Mouse (Mus musculus) heart, postnatal 36 days (tissue): ENCODE data around the gene Zfp507. TPM values are rescaled to one million over a fixed set of nuclear protein-coding genes. Genes with fewer than 3 reads are reported as not detected.

Experiments
- DNase-seq, 2 experiments: peaks; one replicate each; pipeline ENCODE4 v3.0.0; 2021 to 2022
- intact Hi-C: fragments of 180-260 bp; cut with DNase I; formaldehyde crosslinking; loops from one replicate; pipeline ENCODE4 v1.15.1; 2025
- total RNA-seq, 2 experiments: library from RNA; stranded (reverse); gene quantifications; 2 replicates each; pipeline ENCODE4 v1.2.3; 2021

The Zfp507 gene
- total RNA-seq: 10 to 100 TPM; 13.7 to 13.8 TPM

GRCm38 (mm10) chr7:35802906-35803595 lies at the start of gene Zfp507:
Gene Zfp507 (minus strand): TSS chr7:35803003.
- intact Hi-C loops: loop anchor here (2.0 kb wide), 1 partner anchor 48 kb away; the partner anchor contains the start of gene Dpy19l3
- DNase-seq: peak in 1 of 2 experiments; percentile 83

GRCm38 (mm10) chr7:35850426-35850825 lies 47.6 kb upstream of the Zfp507 start:
- DNase-seq: no peak
- intact Hi-C loops: no loop called here

GRCm38 (mm10) chr7:35848526-35848925 lies 45.7 kb upstream of the Zfp507 start:
- intact Hi-C loops: no loop called here

GRCm38 (mm10) chr7:35840504-35840903 lies 37.7 kb upstream of the Zfp507 start:
- intact Hi-C loops: no loop called here
- no peak for DNase-seq

More at GRCm38 (mm10) chr7:35848526-35848925, 45.7 kb upstream of the Zfp507 start:
- no peak for DNase-seq

GRCm38 (mm10) chr7:35836851-35837250 lies 34.0 kb upstream of the Zfp507 start:
- intact Hi-C loops: no loop called here
- DNase-seq: peak; percentile 20 to 46

- no peak for DNase-seq
- intact Hi-C loops: no loop called here
Observed at GRCm38 (mm10) chr7:35836415-35836814, 33.6 kb upstream of the Zfp507 start.

- intact Hi-C loops: no loop called here
- no peak for DNase-seq
Observed at GRCm38 (mm10) chr7:35830119-35830518, 27.3 kb upstream of the Zfp507 start.

- intact Hi-C loops: no loop called here
Observed at GRCm38 (mm10) chr7:35823906-35824305, 21.1 kb upstream of the Zfp507 start.

GRCm38 (mm10) chr7:35822320-35822719 lies 19.5 kb upstream of the Zfp507 start:
- intact Hi-C loops: no loop called here

More at GRCm38 (mm10) chr7:35823906-35824305, 21.1 kb upstream of the Zfp507 start:
- no peak for DNase-seq

GRCm38 (mm10) chr7:35821357-35821756 lies 18.6 kb upstream of the Zfp507 start:
- intact Hi-C loops: no loop called here
- no peak for DNase-seq

More at GRCm38 (mm10) chr7:35822320-35822719, 19.5 kb upstream of the Zfp507 start:
- no peak for DNase-seq

GRCm38 (mm10) chr7:35819486-35819885 lies 16.7 kb upstream of the Zfp507 start:
- peak; percentile 5 to 10 for DNase-seq
- intact Hi-C loops: no loop called here

GRCm38 (mm10) chr7:35814759-35815551 lies 12.2 kb upstream of the Zfp507 start:
- no peak for DNase-seq
- intact Hi-C loops: no loop called here

- no peak for DNase-seq
- intact Hi-C loops: no loop called here
Observed at GRCm38 (mm10) chr7:35813306-35813705, 10.5 kb upstream of the Zfp507 start.

GRCm38 (mm10) chr7:35810736-35811135 lies 7.9 kb upstream of the Zfp507 start:
- DNase-seq: peak; percentile 6 to 10

GRCm38 (mm10) chr7:35804206-35804605 lies 1.4 kb upstream of the Zfp507 start:
- DNase-seq: no peak
- intact Hi-C loops: no loop called here

More at GRCm38 (mm10) chr7:35810736-35811135, 7.9 kb upstream of the Zfp507 start:
- intact Hi-C loops: no loop called here

GRCm38 (mm10) chr7:35802201-35802905 lies 450 bp downstream of the Zfp507 start:
- intact Hi-C loops: loop anchor here (2.0 kb wide), 1 partner anchor 48 kb away; the partner anchor contains the start of gene Dpy19l3
- DNase-seq: peak in 1 of 2 experiments; percentile 81

GRCm38 (mm10) chr7:35796123-35796522 lies 6.7 kb downstream of the Zfp507 start:
- intact Hi-C loops: no loop called here
- no peak for DNase-seq

- no peak for DNase-seq
- intact Hi-C loops: loop anchor here (5.0 kb wide), 1 partner anchor 63 kb away; no protein-coding TSS in a partner anchor
Observed at GRCm38 (mm10) chr7:35794145-35794664, 8.6 kb downstream of the Zfp507 start.

GRCm38 (mm10) chr7:35792150-35792848 lies 10.5 kb downstream of the Zfp507 start:
- intact Hi-C loops: loop anchor here (5.0 kb wide), 1 partner anchor 65 kb away; no protein-coding TSS in a partner anchor

GRCm38 (mm10) chr7:35790926-35791325 lies 11.9 kb downstream of the Zfp507 start:
- intact Hi-C loops: loop anchor here (5.0 kb wide), 1 partner anchor 66 kb away; no protein-coding TSS in a partner anchor
- DNase-seq: no peak

More at GRCm38 (mm10) chr7:35792150-35792848, 10.5 kb downstream of the Zfp507 start:
- DNase-seq: no peak
